Mouse (Mus musculus) retina, embryonic 14.5 days (tissue): ENCODE data around the gene G6pc.
"Not testable (repeated sequence)": the region's sequence is repeated elsewhere in the genome, so short reads cannot be mapped to it uniquely, and the experiment has no call there.

Experiments
- DNase-seq: peaks from one replicate; pipeline ENCODE4 v3.0.0-alpha.2; 2015; ENCODE audit warnings: low spot score

G6pc gene

DNA sequence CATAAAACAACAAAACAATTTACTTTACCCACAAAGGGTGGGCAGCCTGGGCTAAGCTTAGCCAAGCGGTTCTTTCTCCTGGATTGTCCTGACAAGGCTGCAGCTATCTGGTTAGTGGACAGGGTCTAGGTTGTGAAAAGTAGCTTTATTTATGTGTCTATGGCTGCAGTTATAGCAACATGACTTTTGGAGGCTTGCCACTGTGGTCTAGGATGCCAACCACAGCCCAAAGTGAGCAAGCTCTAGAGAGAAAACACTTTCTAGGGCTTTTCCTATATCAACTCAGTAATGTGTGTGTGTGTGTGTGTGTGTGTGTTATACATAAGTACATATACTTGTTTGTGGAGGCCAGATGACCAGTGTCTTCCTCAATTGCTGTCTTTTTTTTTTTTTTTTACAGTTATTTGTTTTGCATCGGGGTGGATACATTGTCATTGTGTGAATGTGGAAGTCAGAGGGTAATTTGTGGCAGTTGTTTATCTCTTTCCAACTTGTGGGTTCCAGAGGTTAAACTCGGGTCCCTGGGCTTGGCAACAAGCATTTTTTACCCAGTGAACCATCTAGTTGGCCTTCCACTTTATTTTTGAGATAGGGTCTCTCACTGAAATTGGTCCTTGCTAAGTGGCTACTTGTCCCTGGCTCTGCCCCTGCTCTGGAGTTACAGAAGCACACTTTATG, 9.7 kb upstream of the G6pc start:
- no peak for DNase-seq

DNA sequence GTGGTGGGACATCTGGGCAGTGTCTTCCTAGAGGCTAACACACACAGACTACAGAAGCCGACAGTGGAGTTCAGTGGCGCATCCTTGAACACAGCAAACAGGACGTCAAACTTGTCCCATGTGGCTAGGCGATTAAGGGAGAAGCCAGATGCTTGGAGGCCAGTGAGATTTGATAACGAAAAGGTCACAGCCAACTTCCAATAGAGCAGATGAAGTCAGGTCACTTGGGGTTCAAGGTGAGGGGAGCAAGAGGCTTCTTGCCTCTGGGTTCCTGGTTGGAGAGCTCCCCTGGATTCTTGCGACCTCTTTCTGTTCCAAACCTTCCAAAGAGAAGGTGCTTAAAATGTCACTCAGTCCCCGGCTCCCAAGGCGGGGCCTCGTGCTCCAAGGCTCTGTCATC, 7.6 kb upstream of the G6pc start:
- DNase-seq = no peak

DNA sequence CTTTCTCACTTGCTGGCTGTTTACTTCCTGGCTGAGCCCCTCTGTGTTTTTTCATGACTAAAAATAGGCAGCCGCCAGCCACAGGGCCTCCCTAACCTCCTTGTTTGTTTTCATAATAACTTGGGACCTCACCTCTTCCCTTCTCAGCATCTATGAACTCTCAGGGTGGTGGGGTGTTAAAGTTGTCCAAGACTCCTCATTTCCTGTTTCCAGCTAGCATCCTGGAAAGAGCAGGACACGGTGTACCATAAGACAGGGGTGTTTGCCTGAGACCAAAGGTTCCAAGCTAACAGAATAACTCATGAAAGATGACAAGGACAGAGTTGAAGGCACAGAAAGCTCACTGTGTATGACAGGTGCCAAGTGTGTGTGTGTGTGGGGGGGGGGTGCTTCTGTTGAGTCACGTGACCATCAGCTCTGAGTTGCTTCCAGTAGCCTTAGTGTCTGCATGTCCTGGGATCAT, 6.7 kb upstream of the G6pc start:
- no peak for DNase-seq

DNA sequence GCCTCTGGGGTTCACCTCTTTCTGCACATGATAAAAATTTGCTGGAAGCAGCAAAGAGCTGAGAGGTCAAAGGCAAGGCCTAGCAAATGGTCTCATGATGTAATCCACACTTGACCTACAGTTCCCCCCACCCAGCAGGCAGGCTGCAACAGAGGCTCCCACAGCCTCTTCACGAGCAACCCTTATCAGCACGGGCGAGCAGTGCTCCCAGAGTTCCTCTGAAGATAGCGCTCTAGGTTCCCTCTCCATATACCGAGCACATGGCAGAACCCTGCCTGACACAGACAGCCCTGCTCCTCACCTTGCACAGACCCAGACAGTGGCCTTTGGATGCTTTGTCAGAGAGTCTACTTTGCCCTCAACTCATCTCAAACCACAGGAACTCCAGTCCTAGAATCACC, 2.8 kb upstream of the G6pc start:
- DNase-seq = no peak

DNA sequence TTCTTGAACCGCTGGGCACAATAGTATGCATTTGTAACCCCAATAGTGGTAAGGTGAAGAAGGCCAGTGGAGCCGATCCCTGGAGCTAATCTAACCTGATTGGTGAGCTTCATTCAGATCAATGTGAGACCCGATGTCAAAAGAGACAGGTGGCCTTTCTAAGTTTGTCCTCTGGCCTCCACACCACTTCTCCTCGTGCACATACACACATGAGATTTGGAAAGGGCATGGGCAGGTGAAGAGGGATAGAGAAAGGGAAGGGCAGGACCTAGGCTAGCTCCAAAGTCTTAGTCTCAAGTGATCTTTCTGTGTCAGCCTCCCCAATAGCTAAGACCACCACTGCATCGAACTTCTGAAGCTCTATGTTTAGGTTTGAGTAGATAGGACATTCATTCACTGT, 2.8 kb downstream of the G6pc start:
- no peak for DNase-seq

DNA sequence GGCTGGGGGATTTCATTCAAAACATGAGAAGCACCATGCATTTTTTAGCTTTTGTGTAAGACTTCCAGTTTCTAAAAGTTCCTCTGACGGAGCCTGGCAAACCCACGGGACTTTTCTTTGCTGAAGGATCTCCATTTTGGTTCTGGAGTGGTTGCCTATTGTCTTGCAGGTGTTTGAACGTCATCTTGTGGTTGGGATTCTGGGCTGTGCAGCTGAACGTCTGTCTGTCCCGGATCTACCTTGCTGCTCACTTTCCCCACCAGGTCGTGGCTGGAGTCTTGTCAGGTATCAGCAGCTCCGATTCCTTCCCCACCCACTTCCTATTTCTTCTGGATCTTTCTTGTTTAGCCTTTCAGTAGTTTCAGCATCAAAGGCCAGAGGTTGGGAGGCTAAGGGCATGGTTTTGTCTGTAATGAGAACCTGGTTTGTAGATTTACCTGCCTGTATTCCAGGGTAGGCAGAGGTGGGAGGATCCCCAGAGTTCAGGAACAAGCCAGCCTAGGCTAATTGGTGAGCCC, 7.1 kb downstream of the G6pc start:
- no peak for DNase-seq

DNA sequence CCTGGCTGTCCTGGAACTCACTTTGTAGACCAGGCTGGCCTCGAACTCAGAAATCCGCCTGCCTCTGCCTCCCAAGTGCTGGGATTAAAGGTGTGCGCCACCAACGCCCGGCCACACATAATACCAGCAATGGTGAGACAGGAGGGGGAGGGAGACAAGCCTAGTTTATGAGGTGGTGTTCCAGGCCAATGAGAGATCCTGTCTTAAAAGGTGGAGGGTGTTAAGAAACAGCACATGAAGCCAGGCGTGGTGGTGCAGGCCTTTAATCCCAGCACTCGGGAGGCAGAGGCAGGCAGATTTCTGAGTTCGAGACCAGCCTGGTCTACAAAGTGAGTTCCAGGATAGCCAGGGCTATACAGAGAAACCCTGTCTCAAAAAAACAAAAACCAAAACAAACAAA, 10.8 kb downstream of the G6pc start:
- not testable (repeated sequence) for DNase-seq

DNA sequence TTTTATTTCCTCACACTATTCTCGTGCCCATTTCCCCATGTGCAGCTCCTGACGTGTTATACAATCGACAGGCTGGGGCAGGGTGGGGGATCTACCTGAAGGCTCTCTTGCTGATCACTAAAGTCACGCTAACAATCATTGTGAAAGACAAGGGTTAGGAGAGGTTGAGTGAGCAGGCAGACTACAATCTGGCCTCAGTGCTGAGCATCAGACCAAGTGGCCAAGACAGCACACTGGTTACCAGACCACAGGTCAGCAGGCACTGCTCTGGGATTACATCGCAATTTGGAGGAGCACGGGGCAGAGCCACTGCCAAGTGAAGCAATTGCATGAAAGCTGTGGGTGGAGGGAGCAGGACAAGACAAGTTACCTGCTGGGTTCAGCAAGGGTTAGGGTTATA, 11.6 kb downstream of the G6pc start:
- no peak for DNase-seq

DNA sequence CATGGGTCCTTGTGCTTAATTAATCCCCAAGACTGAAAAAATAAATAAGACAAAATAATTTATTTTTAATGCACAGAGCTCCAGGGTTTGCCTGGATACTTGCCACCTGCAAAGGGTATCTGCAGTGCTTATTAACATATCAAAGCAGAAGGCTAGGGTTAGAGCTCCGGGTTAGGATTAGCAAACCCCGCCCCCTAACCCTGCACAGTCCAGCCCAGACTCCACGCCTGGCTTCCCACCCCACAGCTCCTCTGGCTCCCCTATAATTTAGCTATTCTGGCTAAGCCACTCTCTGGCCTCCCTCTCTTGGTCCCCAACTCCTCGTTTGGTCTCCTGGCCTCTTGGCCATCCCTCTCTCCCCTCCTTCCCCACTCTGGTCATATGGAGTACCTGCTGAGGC, 14.5 kb downstream of the G6pc start:
- DNase-seq = peak; percentile 4

DNA sequence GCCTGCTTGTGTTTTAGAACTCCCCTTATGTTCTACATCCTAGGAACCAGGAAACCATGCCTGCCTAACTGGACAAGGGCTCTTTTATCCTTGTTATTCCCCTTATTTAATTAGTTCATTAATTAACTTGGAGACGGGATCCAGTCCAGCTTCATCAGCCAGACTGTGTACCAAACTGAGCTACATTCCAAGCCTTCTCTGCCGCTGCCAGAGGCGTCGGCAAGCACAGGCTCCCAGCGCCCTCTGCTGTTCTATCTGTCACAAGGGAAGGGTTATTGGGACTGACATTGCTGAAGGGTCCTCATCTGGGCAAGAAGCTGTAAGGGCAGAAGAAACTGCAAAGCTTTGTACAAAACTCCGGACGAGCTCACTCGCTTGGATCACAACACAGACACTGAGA, 27.7 kb downstream of the G6pc start:
- DNase-seq = peak; percentile 90

DNA sequence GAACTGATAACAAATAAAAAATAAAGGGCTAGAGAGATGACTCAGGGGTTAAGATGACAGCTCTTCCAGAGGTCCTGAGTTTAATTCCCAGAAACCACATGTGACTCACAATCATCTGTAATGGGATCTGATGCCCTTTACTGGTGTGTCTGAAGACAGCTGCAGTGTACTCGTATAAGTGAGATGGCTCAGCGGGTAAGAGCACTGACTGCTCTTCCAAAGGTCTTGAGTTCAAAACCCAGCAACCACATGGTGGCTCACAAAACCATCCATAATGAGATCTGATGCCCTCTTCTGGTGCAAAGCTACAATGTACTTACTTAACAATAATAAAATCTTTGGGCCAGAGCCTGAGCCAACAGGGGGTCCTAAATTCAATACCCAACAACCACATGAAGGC, 47.9 kb downstream of the G6pc start:
- no peak for DNase-seq

DNA sequence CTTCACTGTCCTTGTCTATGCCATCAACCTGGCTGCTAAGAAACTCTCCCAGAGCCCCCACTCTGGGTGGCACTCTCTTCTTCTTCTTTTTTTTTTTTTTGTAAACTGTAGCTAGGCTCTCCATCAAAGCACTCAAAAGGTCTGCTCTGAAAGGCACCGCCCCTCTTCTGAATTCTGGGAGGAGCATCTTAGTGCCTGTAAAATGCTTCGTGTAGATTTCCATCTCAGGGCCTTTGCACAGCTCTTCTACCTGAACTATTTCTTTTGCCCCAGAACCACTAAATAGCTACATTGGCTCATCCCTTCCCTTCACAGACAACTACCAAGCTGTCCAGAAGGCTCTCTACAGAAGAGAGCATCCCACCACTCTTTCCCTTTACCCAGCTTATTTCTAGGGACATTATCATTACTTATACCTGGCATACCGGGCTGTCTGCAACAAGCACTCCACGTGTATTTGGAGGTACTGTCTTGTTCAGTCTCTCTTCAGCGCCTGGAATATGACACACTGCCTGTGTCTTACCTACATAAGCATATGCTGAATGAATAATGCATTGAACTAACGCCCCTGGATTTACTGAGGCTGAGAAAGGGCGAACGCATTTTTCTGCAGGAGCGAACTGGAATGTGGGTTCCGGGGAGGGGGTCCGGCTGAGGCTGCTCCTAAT, 49.2 kb downstream of the G6pc start:
- DNase-seq = peak; percentile 28

DNA sequence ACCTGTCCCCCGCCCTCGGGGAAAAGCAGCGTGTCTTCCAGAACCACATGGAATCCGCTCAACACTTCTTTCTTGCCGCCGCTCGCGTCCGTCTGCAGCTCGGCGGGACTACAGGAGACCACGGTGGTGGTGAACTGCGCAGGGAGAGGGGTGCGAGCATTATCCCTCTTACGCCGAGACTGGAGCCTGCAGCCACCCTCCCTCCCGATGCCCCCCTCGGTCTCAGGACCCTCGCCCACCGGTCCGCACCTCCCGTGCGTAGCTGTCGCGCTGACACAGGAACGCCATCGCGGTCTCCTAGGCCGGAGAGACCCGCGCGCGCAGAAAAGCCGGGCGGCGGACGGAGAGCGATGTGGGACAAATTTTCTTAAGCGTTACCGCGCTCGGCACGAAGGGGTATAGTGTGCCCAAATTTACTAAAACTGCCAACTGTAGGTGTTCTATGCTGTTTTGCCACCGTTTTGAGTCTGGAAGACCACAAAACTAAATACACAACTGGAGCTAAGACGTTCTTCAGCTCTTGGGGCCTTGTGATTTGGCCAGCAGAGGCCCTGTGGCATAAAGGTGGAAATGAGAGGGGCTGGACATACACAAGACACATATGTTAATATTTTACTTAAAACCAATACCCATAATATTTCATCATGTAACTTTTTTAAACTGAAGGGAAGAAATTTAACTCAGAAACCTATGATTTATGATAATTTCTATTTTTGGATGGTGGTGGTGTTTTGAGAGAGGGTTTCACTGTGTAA, 49.9 kb downstream of the G6pc start, which contains the start of gene Aarsd1:
Gene Aarsd1, minus strand, starts transcription at position 515 of the 755 bp plus-strand sequence.
- DNase-seq = peak; percentile 91

DNA sequence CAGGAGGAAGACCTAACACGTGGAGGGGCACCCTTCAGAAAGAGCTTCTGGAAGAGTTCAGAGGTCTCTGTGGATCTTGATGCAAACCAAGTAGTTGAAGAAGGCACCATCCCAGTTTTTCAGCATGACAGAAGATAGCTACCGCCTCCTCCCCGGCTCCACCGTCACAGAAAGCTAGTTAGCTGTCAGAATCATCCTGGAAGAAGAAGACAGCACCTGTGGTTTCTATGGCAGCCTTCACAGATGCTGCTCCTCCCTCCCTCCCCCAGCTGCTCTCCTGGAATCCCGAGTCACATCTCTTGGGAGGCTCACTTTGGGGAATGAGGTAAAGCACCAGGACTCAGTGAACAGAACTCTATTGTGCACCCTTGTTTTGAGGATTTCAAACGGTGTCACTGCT, 51.6 kb downstream of the G6pc start:
- no peak for DNase-seq

DNA sequence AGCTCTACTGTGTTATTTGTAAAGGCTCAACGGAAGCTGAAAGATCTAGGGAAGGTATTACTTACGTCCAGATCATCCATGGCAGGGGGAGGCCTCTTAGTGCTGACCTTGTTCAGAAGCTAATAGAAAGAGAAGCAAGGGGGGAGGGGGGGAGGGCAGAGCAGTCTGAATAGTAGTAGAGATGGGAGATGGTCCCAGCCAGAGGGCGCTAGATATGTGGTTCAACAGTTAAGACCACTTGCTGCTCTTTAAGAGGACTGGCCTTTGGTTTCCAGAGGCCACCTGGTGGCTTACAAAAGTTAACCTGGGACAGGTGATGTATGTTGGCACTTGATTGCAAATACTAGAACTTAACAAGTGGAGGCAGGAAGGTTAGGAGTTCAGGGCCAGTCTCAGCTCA, 52.2 kb downstream of the G6pc start:
- peak; percentile 45 for DNase-seq

DNA sequence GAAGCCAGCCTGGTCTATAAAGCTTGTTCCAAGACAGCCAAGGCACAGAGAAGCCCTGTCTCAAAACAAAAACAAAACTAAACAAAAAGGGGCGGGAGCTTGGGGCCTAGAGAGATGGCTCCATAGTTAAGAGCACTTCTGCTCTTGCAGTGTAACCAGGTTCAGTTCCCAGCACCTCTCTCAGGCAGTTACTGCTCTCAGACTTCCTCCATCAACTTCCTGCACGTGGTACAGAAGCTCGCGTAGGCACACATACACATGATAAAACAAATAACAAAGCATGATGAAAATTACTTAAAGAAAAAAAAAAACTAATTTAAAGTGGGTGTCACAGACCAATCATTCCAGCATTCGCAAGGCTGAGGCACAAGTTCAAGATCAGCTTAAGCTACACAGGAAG, 52.8 kb downstream of the G6pc start:
- no peak for DNase-seq

DNA sequence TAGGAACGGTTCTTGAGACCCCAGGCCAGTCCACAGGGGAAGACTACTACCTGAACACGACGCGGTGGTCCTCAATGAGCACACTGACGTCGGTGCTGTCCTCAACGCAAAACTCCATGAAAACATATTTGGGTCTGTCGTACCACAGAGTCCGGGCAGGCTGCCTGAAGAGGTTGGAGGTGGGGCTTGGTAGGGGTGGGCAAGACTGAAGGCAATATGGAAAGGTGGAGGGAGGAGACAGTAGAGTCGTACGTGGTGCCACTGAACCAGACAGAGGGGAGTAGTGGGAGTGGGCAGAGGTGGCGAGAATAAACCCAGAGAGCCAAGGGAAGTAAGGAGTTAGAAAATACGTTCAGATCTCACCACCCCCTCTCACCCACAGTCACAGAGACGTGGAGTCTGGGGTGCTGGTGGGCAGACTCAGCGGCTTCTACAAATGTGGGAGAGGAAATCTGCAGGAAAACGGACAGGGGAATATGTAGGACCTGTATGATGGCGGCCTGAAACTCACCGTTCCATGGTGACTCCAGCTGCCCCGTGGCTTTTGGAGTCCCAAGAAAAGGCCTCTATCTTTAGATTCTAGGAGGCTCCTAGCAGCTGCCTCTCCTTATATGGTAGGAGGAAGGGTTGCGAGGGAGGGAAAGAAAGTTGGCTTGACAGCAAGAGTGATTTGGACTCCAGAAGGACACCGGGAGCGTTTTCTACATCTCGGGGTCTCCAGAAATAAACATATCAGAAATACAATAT, 56.9 kb downstream of the G6pc start, which contains the start of gene Gm27029:
Gene Gm27029, minus strand, starts transcription at position 692 of the 747 bp plus-strand sequence.
- no peak for DNase-seq

DNA sequence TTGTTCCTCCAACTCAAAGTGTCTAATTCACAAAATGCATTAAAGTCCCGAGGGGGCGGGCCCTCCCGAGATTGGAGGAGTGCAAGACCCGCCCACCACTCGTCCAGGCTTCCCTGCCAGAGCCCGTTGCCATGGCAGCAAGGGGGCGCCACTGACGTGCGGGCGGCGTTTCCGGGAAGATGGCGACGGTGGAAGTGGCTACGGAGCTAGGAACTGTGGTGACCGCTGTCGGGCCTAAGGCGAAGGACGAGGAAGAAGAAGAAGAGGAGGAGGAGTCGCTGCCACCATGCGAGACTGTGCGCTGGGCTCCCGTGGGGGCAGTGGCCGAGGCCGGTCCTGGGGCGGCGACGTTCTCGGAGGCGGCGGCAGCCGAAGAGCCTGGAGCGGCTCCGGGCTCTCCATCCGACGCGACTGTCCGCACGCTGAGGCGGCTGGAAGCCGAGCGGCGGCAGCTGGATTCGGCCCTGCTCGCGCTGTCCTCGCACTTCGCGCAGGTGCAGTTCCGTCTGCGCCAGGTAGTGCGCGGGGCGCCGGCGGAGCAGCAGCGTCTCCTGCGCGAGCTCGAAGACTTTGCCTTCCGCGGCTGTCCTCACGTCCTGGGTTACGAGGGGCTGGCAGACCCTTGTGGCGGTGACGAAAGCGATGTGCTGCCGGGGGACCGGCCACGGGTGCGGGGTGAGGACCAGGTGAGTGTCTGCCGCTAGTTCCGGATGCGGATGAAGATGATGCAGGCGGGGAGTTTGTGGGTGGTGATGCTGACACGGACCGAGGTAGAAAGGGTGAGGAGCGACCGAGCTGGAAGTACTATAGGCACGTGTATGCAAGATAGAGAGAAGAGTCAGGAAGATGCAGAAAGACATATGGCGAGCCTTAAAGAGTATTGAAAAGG, 57.8 kb downstream of the G6pc start, which contains the start of the genes Rundc1 and Ptges3l:
Gene Rundc1, plus strand, starts transcription at position 161 of the 889 bp plus-strand sequence.
Gene Ptges3l, minus strand, starts transcription at position 409 of the 889 bp plus-strand sequence.
- DNase-seq = peak; percentile 97

DNA sequence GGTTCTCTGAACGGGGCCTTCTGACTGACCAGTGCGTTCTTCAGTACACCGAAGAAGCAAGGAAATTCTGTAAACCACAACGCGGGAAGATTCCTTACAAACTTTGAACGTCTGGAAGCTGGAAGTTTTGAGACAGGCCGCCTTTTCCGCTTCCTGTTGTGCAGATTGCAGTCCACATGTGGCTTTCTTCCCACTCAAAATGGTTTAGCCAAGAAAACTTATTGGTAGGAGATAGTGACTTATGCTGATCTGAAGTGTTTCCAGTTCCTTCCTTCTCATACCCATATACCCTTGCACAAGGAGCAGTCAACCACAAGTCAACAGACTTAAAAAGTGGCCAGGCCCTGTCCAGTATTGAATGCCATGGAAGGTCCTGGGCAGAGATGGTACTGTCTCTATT, 58.8 kb downstream of the G6pc start:
- DNase-seq = no peak
